Mouse (Mus musculus) MEL (cell line): ENCODE data around the gene Smchd1. TPM values are rescaled to one million over a fixed set of nuclear protein-coding genes. Genes with fewer than 3 reads are reported as not detected.

Experiments
- DNase-seq: peaks from one replicate; pipeline ENCODE4 v3.0.0; 2011; ENCODE audit warnings: low read depth, low spot score
- H3K27ac ChIP-seq: 2 replicates; pipeline ENCODE4 v1.5.1; 2012; ENCODE audit warnings: low read depth, mild to moderate bottlenecking, control low read depth, low read length, moderate library complexity; ENCODE audit not compliant: control insufficient read depth
- H3K27me3 ChIP-seq, 2 experiments: fragments of 150-350 bp in 1 of 2; sonication (generic) in 1 of 2; 2 replicates each; pipeline ENCODE4 v1.6.1; 2012; ENCODE audit warnings: low read length in 2 of 2, mild to moderate bottlenecking in 2 of 2, improper control_type of control experiment in 1 of 2, moderate library complexity in 1 of 2; ENCODE audit not compliant: insufficient read depth in 2 of 2, control insufficient read depth in 1 of 2
- H3K36me3 ChIP-seq, 2 experiments: 2 replicates each; pipeline ENCODE4 v1.6.1; 2012 to 2014; ENCODE audit warnings: low read length in 2 of 2, improper control_type of control experiment in 1 of 2, inconsistent platforms in 1 of 2, mild to moderate bottlenecking in 1 of 2; ENCODE audit not compliant: insufficient read depth in 2 of 2, control insufficient read depth in 1 of 2
- H3K4me1 ChIP-seq, 2 experiments: fragments of 150-350 bp in 1 of 2; sonication (generic) in 1 of 2; 2 replicates each; pipeline ENCODE4 v1.6.1; 2012; ENCODE audit warnings: low read length in 2 of 2, improper control_type of control experiment in 1 of 2, mild to moderate bottlenecking in 1 of 2; ENCODE audit not compliant: insufficient read depth in 2 of 2, control insufficient read depth in 1 of 2
- H3K4me3 ChIP-seq, 2 experiments: fragments of 150-350 bp in 1 of 2; sonication (generic) in 1 of 2; 2 replicates each; pipeline ENCODE4 v1.5.1; 2012; ENCODE audit warnings: low read depth in 2 of 2, low read length in 2 of 2, mild to moderate bottlenecking in 2 of 2, moderate library complexity in 2 of 2, control low read depth in 1 of 2, improper control_type of control experiment in 1 of 2; ENCODE audit not compliant: control insufficient read depth in 1 of 2, insufficient read depth in 1 of 2
- H3K79me2 ChIP-seq: 2 replicates; pipeline ENCODE4 v1.6.1; 2012; ENCODE audit warnings: mild to moderate bottlenecking, low read length, moderate library complexity; ENCODE audit not compliant: control insufficient read depth, poor library complexity, insufficient read depth
- H3K9ac ChIP-seq: 2 replicates; pipeline ENCODE4 v1.6.1; 2012; ENCODE audit warnings: low read depth, mild to moderate bottlenecking, control low read depth, low read length, moderate library complexity; ENCODE audit not compliant: control insufficient read depth, poor library complexity, severe bottlenecking
- H3K9me3 ChIP-seq: fragments of 150-350 bp; sonication (generic); replicated peaks from 2 replicates; pipeline ENCODE4 v1.6.1; 2012; ENCODE audit warnings: mild to moderate bottlenecking, low read length, improper control_type of control experiment, moderate library complexity; ENCODE audit not compliant: insufficient read depth
- CHD1 ChIP-seq: IDR thresholded peaks from 2 replicates; pipeline ENCODE4 v1.6.1; 2012; ENCODE audit warnings: low read depth, mild to moderate bottlenecking, inconsistent platforms, low read length, improper control_type of control experiment
- CHD2 ChIP-seq: IDR thresholded peaks from 2 replicates; pipeline ENCODE4 v1.6.1; 2011; ENCODE audit warnings: low read length, improper control_type of control experiment
- E2F4 ChIP-seq: IDR thresholded peaks from 2 replicates; pipeline ENCODE4 v1.6.1; 2011; ENCODE audit warnings: low read depth, low read length, improper control_type of control experiment, borderline replicate concordance
- ELF1 ChIP-seq: IDR thresholded peaks from 2 replicates; pipeline ENCODE4 v1.6.1; 2014; ENCODE audit warnings: low read depth, mild to moderate bottlenecking, inconsistent platforms, low read length, improper control_type of control experiment, moderate library complexity
- EP300 ChIP-seq, 2 experiments: IDR thresholded peaks; 2 replicates each; pipeline ENCODE4 v1.6.1; 2011; ENCODE audit warnings: improper control_type of control experiment in 2 of 2, low read length in 2 of 2, low read depth in 1 of 2, mild to moderate bottlenecking in 1 of 2
- GABPA ChIP-seq: IDR thresholded peaks from 2 replicates; pipeline ENCODE4 v1.6.1; 2012; ENCODE audit warnings: low read depth, mild to moderate bottlenecking, inconsistent platforms, low read length, improper control_type of control experiment, moderate library complexity
- GATA1 ChIP-seq: IDR thresholded peaks from 2 replicates; pipeline ENCODE4 v1.6.1; 2011; ENCODE audit warnings: low read depth, low read length, improper control_type of control experiment
- HCFC1 ChIP-seq: IDR thresholded peaks from 2 replicates; pipeline ENCODE4 v1.6.1; 2012; ENCODE audit warnings: low read depth, mild to moderate bottlenecking, inconsistent platforms, low read length, improper control_type of control experiment, moderate library complexity
- JUND ChIP-seq: IDR thresholded peaks from 2 replicates; pipeline ENCODE4 v1.6.1; 2011; ENCODE audit warnings: low read depth, mild to moderate bottlenecking, improper control_type of control experiment, low read length
- KAT2A ChIP-seq: conservative IDR thresholded peaks from 2 replicates; pipeline ENCODE4 v1.6.1; 2012; ENCODE audit warnings: low read depth, low read length, improper control_type of control experiment, inconsistent platforms
- MAZ ChIP-seq: IDR thresholded peaks from 2 replicates; pipeline ENCODE4 v1.6.1; 2012; ENCODE audit warnings: low read depth, mild to moderate bottlenecking, inconsistent platforms, low read length, improper control_type of control experiment
- NELFE ChIP-seq: IDR thresholded peaks from 2 replicates; pipeline ENCODE4 v1.6.1; 2011; ENCODE audit warnings: low read depth, low read length, improper control_type of control experiment
- RCOR1 ChIP-seq: IDR thresholded peaks from 2 replicates; pipeline ENCODE4 v1.6.1; 2012; ENCODE audit warnings: low read depth, mild to moderate bottlenecking, inconsistent platforms, low read length, improper control_type of control experiment
- TCF12 ChIP-seq: IDR thresholded peaks from 2 replicates; pipeline ENCODE4 v1.6.1; 2014; ENCODE audit warnings: low read depth, mild to moderate bottlenecking, inconsistent platforms, low read length, improper control_type of control experiment, moderate library complexity
- USF2 ChIP-seq, 2 experiments: IDR thresholded peaks; 2 replicates each; pipeline ENCODE4 v1.6.1; 2011 to 2012; ENCODE audit warnings: improper control_type of control experiment in 2 of 2, low read length in 2 of 2, borderline replicate concordance in 1 of 2, inconsistent platforms in 1 of 2, low read depth in 1 of 2, mild to moderate bottlenecking in 1 of 2; ENCODE audit not compliant: insufficient read depth in 1 of 2
- ZC3H11A ChIP-seq: IDR thresholded peaks from 2 replicates; pipeline ENCODE4 v1.6.1; 2012; ENCODE audit warnings: low read depth, mild to moderate bottlenecking, inconsistent platforms, low read length, improper control_type of control experiment
- ZKSCAN1 ChIP-seq: IDR thresholded peaks from 2 replicates; pipeline ENCODE4 v1.6.1; 2012; ENCODE audit warnings: low read depth, mild to moderate bottlenecking, inconsistent platforms, low read length, improper control_type of control experiment, moderate library complexity
- ZMIZ1 ChIP-seq: IDR thresholded peaks from 2 replicates; pipeline ENCODE4 v1.6.1; 2012; ENCODE audit warnings: low read depth, mild to moderate bottlenecking, inconsistent platforms, low read length, improper control_type of control experiment, moderate library complexity
- polyA plus RNA-seq, 2 experiments: library from polyadenylated mRNA; stranded (reverse) in 1 of 2; unstranded in 1 of 2; fragments of >175 nt in 1 of 2; fragments of >200 nt in 1 of 2; gene quantifications; 2 replicates each; pipeline versions ENCODE4 v1.2.1 to v1.2.4; 2012; ENCODE audit warnings: low replicate concordance in 2 of 2, low read depth in 1 of 2; ENCODE audit not compliant: insufficient read length in 2 of 2, insufficient read depth in 1 of 2, missing spikeins in 1 of 2
- total RNA-seq: library from RNA; depleted of rRNA; stranded (reverse); fragments of 300-350 nt; gene quantifications from 2 replicates; pipeline ENCODE4 v1.2.3, GENCODE M21; 2012

Smchd1 gene
- total and polyA plus RNA-seq, 3 experiments, result 43.6 to 164 (median 45.7) TPM

GRCm38 (mm10) chr17:71348188-71348587, 127.0 kb downstream of the Smchd1 start:
- Histone ChIP-seq H3K27me3 (no peaks in the 10 kb centered on the region), H3K9me3 (no peaks in the 10 kb centered on the region), H3K36me3 (peaks cover 0 to 20% of the 10 kb centered on the region in 2 experiments; a peak in 2 of 4 replicates), H3K9ac (no peak overlapping the region), H3K4me3 (no peak overlapping the region), H3K27ac (no peak overlapping the region), H3K4me1 (no peaks in the 10 kb centered on the region), H3K79me2 (no peaks in the 10 kb centered on the region)
- TF ChIP-seq ELF1, result no peak
- TF ChIP-seq ZC3H11A, result no peak
- no peak for TF ChIP-seq E2F4
- TF ChIP-seq KAT2A, result no peak
- no peak for TF ChIP-seq CHD1
- no peak for TF ChIP-seq EP300 (IDR thresholded peaks at IDR 0.05; ENCODE audit: low read depth in 1 of 2, low read length in 2 of 2)
- no peak for TF ChIP-seq HCFC1
- TF ChIP-seq GABPA, result no peak
- no peak for TF ChIP-seq MAZ
- no peak for TF ChIP-seq TCF12
- TF ChIP-seq NELFE, result no peak
- no peak for TF ChIP-seq CHD2
- no peak for TF ChIP-seq ZMIZ1
- no peak for TF ChIP-seq JUND
- DNase-seq, result no peak

GRCm38 (mm10) chr17:71342006-71342405, 133.1 kb downstream of the Smchd1 start:
- Histone ChIP-seq H3K4me3 (no peak overlapping the region), H3K36me3 (peaks cover 0 to 7% of the 10 kb centered on the region in 2 experiments; a peak in 2 of 4 replicates), H3K9me3 (no peaks in the 10 kb centered on the region), H3K79me2 (no peaks in the 10 kb centered on the region), H3K27ac (no peak overlapping the region), H3K4me1 (no peaks in the 10 kb centered on the region), H3K27me3 (no peaks in the 10 kb centered on the region), H3K9ac (no peak overlapping the region)
- no peak for DNase-seq
- TF ChIP-seq NELFE, result no peak
- TF ChIP-seq ZKSCAN1, result no peak
- TF ChIP-seq KAT2A, result no peak
- no peak for TF ChIP-seq USF2 (IDR thresholded peaks at IDR 0.05; ENCODE audit: borderline replicate concordance in 1 of 2, insufficient read depth in 1 of 2, low read depth in 1 of 2, low read length in 2 of 2)
- TF ChIP-seq RCOR1, result no peak
- TF ChIP-seq CHD1, result no peak
- TF ChIP-seq GATA1, result no peak
